Mouse (Mus musculus): ENCODE data around the gene Phactr3.
"Not testable (repeated sequence)": the region's sequence is repeated elsewhere in the genome, so short reads cannot be mapped to it uniquely, and the experiment has no call there.

Phactr3 gene

DNA sequence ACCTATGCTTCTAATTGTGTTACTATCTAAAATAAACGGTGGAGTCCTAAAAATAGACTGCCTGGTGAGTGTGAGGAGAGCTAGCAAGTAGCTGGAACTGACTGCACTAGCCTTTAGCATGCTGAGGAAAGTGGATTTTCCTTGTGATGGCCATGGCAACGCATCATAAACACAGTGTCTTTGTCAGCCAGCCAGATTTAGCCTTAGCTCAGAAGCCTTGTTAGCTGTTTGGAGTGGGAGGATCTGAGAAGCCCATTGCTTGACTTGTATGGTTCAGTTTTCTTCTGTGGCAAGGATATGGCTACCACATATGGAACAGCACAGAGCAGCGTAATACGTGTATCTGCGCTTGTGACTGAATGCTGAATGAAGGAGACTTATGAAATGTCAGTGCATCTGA lies 210.8 kb downstream of the Phactr3 start:
- no peak for DNase-seq (ENCODE audit: low spot score)

DNA sequence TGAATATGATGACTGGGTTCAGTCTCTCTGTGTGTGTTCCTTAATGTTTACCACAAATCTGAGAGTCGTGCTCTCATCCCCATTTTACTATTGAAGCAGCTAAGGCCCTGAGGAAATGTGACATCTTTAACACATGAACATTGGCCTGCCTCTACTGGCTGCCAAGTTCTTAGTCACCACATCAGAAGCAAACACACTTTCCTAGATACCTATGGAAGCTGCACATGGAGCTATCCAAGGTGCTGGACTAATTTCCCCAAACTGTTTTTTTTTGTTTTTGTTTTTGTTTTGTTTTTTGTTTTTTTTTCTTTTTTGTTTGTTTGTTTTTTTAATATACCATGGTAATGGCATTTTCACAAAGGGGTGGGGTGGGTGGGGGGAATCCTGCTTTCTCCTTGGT lies 211.2 kb downstream of the Phactr3 start:
- DNase-seq (ENCODE audit: low spot score), result no peak

DNA sequence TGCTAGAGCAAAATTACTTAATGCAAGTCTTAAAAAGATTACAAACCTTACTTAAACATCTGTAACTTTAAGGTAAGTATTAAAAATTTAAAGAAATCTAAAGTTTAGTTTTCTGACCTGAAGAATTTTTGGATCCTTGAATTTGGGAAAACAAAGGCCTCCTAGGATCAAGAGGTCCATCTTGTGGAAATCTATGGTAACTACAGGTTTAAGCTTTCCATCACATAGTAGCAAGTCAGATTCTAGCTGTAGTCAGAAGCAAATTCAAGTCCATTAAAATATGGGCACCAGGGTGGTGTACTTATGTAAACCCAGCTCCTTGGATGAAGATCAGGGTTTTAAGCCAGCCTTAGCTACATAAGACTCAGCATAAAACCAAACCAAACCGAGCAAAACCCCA lies 219.1 kb downstream of the Phactr3 start:
- no peak for DNase-seq (ENCODE audit: low spot score)

DNA sequence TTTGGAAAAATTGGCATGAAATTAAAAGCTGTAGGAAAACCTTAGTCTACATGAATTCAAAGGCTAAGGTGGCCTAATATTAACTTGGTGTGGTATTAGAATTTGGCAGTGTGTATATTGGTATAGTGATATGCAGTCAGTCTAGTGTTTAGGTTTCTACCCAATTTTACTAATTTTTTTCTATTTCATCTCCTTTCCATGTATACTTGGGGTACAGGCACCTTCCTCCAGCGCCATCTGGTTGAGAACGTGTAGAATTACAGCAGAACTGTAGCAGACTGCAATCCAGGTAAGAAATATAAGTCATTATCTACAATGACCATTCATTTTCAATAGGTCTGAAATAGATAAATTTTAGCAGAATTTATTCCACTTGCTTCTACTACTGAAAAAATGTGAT lies 220.3 kb downstream of the Phactr3 start:
- no peak for DNase-seq (ENCODE audit: low spot score)

DNA sequence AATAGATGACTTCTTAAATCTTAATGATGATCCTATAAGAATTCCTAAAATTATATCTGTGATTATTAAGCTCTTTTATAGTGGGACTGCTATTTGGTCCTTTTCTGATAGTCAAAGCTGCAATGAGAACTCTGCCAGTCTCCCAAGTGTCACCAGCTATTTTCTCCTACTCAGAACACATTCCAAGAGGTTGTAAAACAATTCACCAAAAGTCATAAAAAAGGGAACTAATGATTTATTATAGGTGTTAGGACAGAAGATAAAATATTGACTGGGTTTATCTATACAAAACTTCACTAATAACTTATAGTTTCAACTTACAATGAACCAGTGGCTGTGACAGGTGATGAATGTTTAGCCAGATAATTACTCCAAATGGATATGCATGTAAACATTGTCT lies 223.3 kb downstream of the Phactr3 start:
- DNase-seq (ENCODE audit: low spot score), result not testable (repeated sequence)

DNA sequence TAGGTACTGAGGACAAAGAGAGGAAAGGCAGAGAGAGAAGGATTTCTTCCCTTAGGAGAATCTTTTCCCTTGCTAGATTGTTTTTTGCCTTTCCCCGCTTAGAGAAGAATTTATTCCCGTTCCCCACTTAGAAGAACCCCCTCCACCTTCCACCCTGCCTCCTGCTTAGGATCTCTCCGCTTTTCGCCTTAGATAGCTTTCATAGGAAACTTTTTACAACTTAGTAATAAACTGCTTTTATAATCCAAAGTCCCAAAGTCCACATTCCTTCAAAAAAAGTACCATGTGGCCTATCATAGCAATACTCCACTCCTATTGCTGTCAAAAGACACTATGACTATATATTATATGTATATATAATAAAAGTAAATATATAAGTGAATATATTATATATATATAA lies 223.8 kb downstream of the Phactr3 start:
- no peak for DNase-seq (ENCODE audit: low spot score)
